Mouse (Mus musculus) central nervous system, embryonic 18 days (tissue): ENCODE results near the gene Wdr49. TPM values are rescaled to one million over a fixed set of nuclear protein-coding genes. Genes with fewer than 3 reads are reported as not detected.

Experiments
- polyA plus RNA-seq: library from polyadenylated mRNA; depleted of rRNA; stranded (reverse); fragments of >200 nt; gene quantifications from 2 replicates; pipeline ENCODE4 v1.2.3, GENCODE M21; 2012; rRNA removed

Wdr49 gene
- 0.16 and 0.24 TPM in 2 replicates for polyA plus RNA-seq

GRCm38 (mm10) chr3:75482056-75482455, at the start of gene Wdr49:
Wdr49 (minus strand) TSS chr3:75482156.

DNA sequence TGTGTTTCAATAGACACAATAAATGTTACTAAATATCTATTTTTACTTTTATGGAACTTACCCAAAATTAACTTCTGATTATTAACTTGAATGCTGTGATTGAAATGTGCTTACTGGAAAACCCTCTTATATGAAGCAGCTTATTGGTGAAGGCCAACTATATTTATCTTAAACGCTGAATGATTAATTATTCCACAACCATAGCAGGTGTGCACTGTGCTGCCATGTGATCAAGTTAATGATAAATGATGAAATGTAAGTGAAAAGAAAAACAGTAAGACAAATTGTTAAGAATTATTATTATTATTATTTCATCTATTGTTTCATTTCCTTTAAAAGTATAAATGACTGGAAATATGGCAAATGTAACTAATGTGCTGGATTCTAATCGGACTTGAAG, 212.0 kb downstream of the Wdr49 start, which contains the start of gene Serpini2:
Serpini2 (minus strand) TSS at position 101 of the 400 bp plus-strand sequence.

Other genes starting within 250 kb of the Wdr49 start
- gene Serpini2, start 212.1 kb downstream of the Wdr49 start, polyA plus RNA-seq = not detected in 2 replicates
- gene Pdcd10, start 74.7 kb upstream of the Wdr49 start, polyA plus RNA-seq = 44.7 and 48.4 TPM in 2 replicates
- 63.4 and 74.0 TPM in 2 replicates for gene Serpini1, start 75.4 kb upstream of the Wdr49 start, polyA plus RNA-seq